Mouse (Mus musculus) forebrain, postnatal 0 days (tissue): ENCODE data around the gene Bik. TPM values are rescaled to one million over a fixed set of nuclear protein-coding genes. Genes with fewer than 3 reads are reported as not detected.
A peak's percentile ranks its signal among the peaks of the same experiment; 100 is the strongest.

Experiments
- ATAC-seq: fragments of 200-750 bp; cut with Nextera tagmentation; 2 replicates; pipeline ENCODE4 v1.8.0; 2017; ENCODE audit warnings: mild to moderate bottlenecking, moderate library complexity
- DNase-seq: peaks from one replicate; pipeline ENCODE4 v3.0.0-alpha.2; 2015
- H3K27ac ChIP-seq: fragments of 300-500 bp; sonication (generic); 2 replicates; pipeline ENCODE4 v1.5.1; 2014; ENCODE audit warnings: low read depth, mild to moderate bottlenecking, antibody characterized with exemption, low read length, moderate library complexity, mixed read lengths
- H3K27me3 ChIP-seq: fragments of 300-500 bp; sonication (generic); 2 replicates; pipeline ENCODE4 v1.6.1; 2014; ENCODE audit warnings: mild to moderate bottlenecking, low read length, mixed read lengths; ENCODE audit not compliant: insufficient read depth
- H3K36me3 ChIP-seq: fragments of 300-500 bp; sonication (generic); 2 replicates; pipeline ENCODE4 v1.6.1; 2014; ENCODE audit warnings: mild to moderate bottlenecking, moderate library complexity; ENCODE audit not compliant: insufficient read depth
- H3K4me1 ChIP-seq: fragments of 300-500 bp; sonication (generic); 2 replicates; pipeline ENCODE4 v1.6.1; 2014; ENCODE audit warnings: antibody characterized with exemption; ENCODE audit not compliant: insufficient read depth
- H3K4me2 ChIP-seq: fragments of 300-500 bp; sonication (generic); 2 replicates; pipeline ENCODE4 v1.6.1; 2014; ENCODE audit warnings: low read depth, mild to moderate bottlenecking, moderate library complexity
- H3K4me3 ChIP-seq: fragments of 300-500 bp; sonication (generic); 2 replicates; pipeline ENCODE4 v1.5.1; 2014; ENCODE audit warnings: low read depth, low read length, mixed read lengths
- H3K9ac ChIP-seq: fragments of 300-500 bp; sonication (generic); 2 replicates; pipeline ENCODE4 v1.6.1; 2014; ENCODE audit warnings: mild to moderate bottlenecking
- H3K9me3 ChIP-seq: fragments of 300-500 bp; sonication (generic); 2 replicates; pipeline ENCODE4 v1.6.1; 2016; ENCODE audit warnings: low read length
- CTCF ChIP-seq: sonication (generic); IDR thresholded peaks from 2 replicates; pipeline ENCODE4 v1.5.1; 2016; ENCODE audit warnings: antibody characterized with exemption, control low read depth, low read depth
- WGBS: fragments of 180-500 bp; shearing (Covaris S2); extraction: QIAGEN DNeasy Blood & Tissue Kit; methylation state at CpG from one replicate; pipeline ENCODE4 v1.1.7; 2014; 5-methylcytosine and 5-hydroxymethylcytosine counted together
- polyA plus RNA-seq: library from polyadenylated mRNA; unstranded; fragments of >200 nt; fragmentation: Nextera tagmentation; extraction: Ambion mirVana; gene quantifications from 2 replicates; pipeline ENCODE4 v1.2.1, GENCODE M21; 2015
- total RNA-seq: library from RNA; depleted of rRNA; stranded (reverse); fragments of >200 nt; gene quantifications from 2 replicates; pipeline ENCODE4 v1.2.3, GENCODE M21; 2014

The Bik gene
- total and polyA plus RNA-seq, 2 experiments from 2014 or later = 0.33 TPM; not detected in 1

- peaks cover 12% of the 10 kb centered on the region; the same call in 1 of the 2 replicates for H3K27me3 ChIP-seq
- ATAC-seq = no peak
- 89% methylated on average over 5 of the region's 5 CpGs for WGBS
- no peak overlapping the region for H3K4me3 ChIP-seq
- H3K9ac ChIP-seq = no peak overlapping the region
- TF ChIP-seq CTCF = peak; percentile 30
- H3K9me3 ChIP-seq = no peaks in the 10 kb centered on the region
- no peak overlapping the region for H3K4me2 ChIP-seq
- H3K36me3 ChIP-seq = no peaks in the 10 kb centered on the region
- no peak overlapping the region for H3K27ac ChIP-seq
- DNase-seq = no peak
- no peaks in the 10 kb centered on the region for H3K4me1 ChIP-seq
Observed at GRCm38 (mm10) chr15:83531961-83532469, 5.4 kb downstream of the Bik start.

GRCm38 (mm10) chr15:83532606-83533005 lies 5.9 kb downstream of the Bik start:
- no peaks in the 10 kb centered on the region for H3K4me1 ChIP-seq
- H3K4me2 ChIP-seq = no peak overlapping the region
- 84% methylated on average over 7 of the region's 7 CpGs for WGBS
- H3K9me3 ChIP-seq = no peaks in the 10 kb centered on the region
- H3K9ac ChIP-seq = no peak overlapping the region
- no peak overlapping the region for H3K4me3 ChIP-seq
- ATAC-seq (no peak), DNase-seq (no peak)
- H3K27me3 ChIP-seq = peaks cover 6% of the 10 kb centered on the region; the same call in 1 of the 2 replicates
- H3K36me3 ChIP-seq = no peaks in the 10 kb centered on the region
- no peak overlapping the region for H3K27ac ChIP-seq
- TF ChIP-seq CTCF = no peak

GRCm38 (mm10) chr15:83534960-83535889 lies 8.6 kb downstream of the Bik start:
- H3K4me3 ChIP-seq = no peak overlapping the region
- DNase-seq = no peak
- no peak for TF ChIP-seq CTCF
- 74% methylated on average over 17 of the region's 17 CpGs for WGBS
- no peak for ATAC-seq
- no peak overlapping the region for H3K27ac ChIP-seq
- no peaks in the 10 kb centered on the region for H3K4me1 ChIP-seq
- no peaks in the 10 kb centered on the region for H3K27me3 ChIP-seq
- H3K36me3 ChIP-seq = no peaks in the 10 kb centered on the region
- no peak overlapping the region for H3K4me2 ChIP-seq
- H3K9ac ChIP-seq = no peak overlapping the region
- no peaks in the 10 kb centered on the region for H3K9me3 ChIP-seq

GRCm38 (mm10) chr15:83535890-83536231 lies 9.2 kb downstream of the Bik start:
- Histone ChIP-seq H3K4me3 (no peak overlapping the region), H3K4me1 (no peaks in the 10 kb centered on the region), H3K27me3 (no peaks in the 10 kb centered on the region), H3K36me3 (no peaks in the 10 kb centered on the region), H3K27ac (no peak overlapping the region), H3K4me2 (no peak overlapping the region), H3K9ac (no peak overlapping the region), H3K9me3 (no peaks in the 10 kb centered on the region)
- no peak for TF ChIP-seq CTCF
- 89% methylated on average over 6 of the region's 6 CpGs for WGBS
- no peak for DNase-seq
- no peak for ATAC-seq

GRCm38 (mm10) chr15:83538855-83539254 lies 12.2 kb downstream of the Bik start:
- DNase-seq (no peak), ATAC-seq (no peak)
- H3K4me1 ChIP-seq = no peaks in the 10 kb centered on the region
- H3K27me3 ChIP-seq = no peaks in the 10 kb centered on the region
- no peak overlapping the region for H3K4me3 ChIP-seq
- WGBS = 92% methylated on average over 2 of the region's 2 CpGs
- H3K36me3 ChIP-seq = no peaks in the 10 kb centered on the region
- no peaks in the 10 kb centered on the region for H3K9me3 ChIP-seq
- H3K4me2 ChIP-seq = no peak overlapping the region
- no peak overlapping the region for H3K27ac ChIP-seq
- TF ChIP-seq CTCF = no peak
- no peak overlapping the region for H3K9ac ChIP-seq

GRCm38 (mm10) chr15:83539905-83540304 lies 13.2 kb downstream of the Bik start:
- Histone ChIP-seq H3K27me3 (no peaks in the 10 kb centered on the region), H3K9ac (no peak overlapping the region), H3K4me3 (no peak overlapping the region), H3K4me1 (no peaks in the 10 kb centered on the region), H3K9me3 (no peaks in the 10 kb centered on the region), H3K27ac (no peak overlapping the region), H3K36me3 (no peaks in the 10 kb centered on the region), H3K4me2 (no peak overlapping the region)
- 63% methylated on average over 4 of the region's 4 CpGs for WGBS
- DNase-seq (no peak), ATAC-seq (no peak)
- TF ChIP-seq CTCF = no peak

GRCm38 (mm10) chr15:83541647-83542287 lies 15.1 kb downstream of the Bik start:
- H3K27me3 ChIP-seq = no peaks in the 10 kb centered on the region
- H3K4me3 ChIP-seq = no peak overlapping the region
- H3K4me1 ChIP-seq = no peaks in the 10 kb centered on the region
- no peak for ATAC-seq
- no peak overlapping the region for H3K9ac ChIP-seq
- no peak for DNase-seq
- H3K4me2 ChIP-seq = no peak overlapping the region
- H3K9me3 ChIP-seq = no peaks in the 10 kb centered on the region
- H3K27ac ChIP-seq = no peak overlapping the region
- TF ChIP-seq CTCF = no peak
- peaks cover 13% of the 10 kb centered on the region for H3K36me3 ChIP-seq
- WGBS = 76% methylated on average over 9 of the region's 9 CpGs
